Mouse (Mus musculus) kidney, postnatal 14 days (tissue): Measurements from ENCODE around the gene Tmed2.
A peak's percentile ranks its signal among the peaks of the same experiment; 100 is the strongest.
"Not testable (repeated sequence)": the region's sequence is repeated elsewhere in the genome, so short reads cannot be mapped to it uniquely, and the experiment has no call there.

ENCODE experiments used
- DNase-seq: peaks from one replicate; pipeline ENCODE4 v3.0.0; 2022; ENCODE audit warnings: mixed read lengths

The Tmed2 gene

GRCm38 (mm10) chr5:124592768-124593167 lies 52.3 kb downstream of the Tmed2 start:
- no peak for DNase-seq

- DNase-seq: peak; percentile 97
Measured at GRCm38 (mm10) chr5:124598224-124599174, 58.0 kb downstream of the Tmed2 start.

DNA sequence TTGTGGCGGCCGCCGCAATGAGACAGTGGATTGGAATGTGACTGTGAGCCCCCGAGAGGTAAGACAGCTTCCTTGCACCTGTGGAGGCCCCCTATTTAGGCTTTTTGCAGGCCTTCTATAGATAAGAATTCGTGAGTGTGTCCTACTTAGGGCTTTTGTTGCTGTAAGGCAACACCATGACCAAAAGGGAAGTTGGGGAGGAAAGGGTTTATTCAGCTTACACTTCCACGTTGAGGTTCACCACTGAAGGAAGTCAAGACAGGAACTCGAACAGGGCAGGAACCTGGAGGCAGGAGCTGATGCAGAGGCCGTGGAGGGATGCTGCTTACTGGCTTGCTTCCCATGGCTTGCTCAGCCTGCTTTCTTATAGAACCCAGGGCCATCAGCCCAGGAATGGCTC lies 59.2 kb downstream of the Tmed2 start:
- DNase-seq: not testable (repeated sequence)
